8 mouse cellular contexts compared by ENCODE assay signal in genomic region chr8:11632406-11632805, GRCm38 (mm10). TPM values are rescaled to one million over a fixed set of nuclear protein-coding genes. Genes with fewer than 3 reads are reported as not detected.
DNase-seq lines count a peak whose midpoint lies in the region; ATAC-seq lines count a peak whose summit lies in the region.

No protein-coding gene starts in this region.

- no peak for DNase-seq in hindbrain, embryonic 11.5 days (ENCODE audit: low spot score)
- DNase-seq in embryonic facial prominence, embryonic 10.5 days (ENCODE audit: low spot score), result no peak
- DNase-seq in heart, postnatal 25 days (ENCODE audit: low spot score), result peak; percentile 57
- no peak for DNase-seq in frontal cortex, postnatal 14 days (ENCODE audit: low spot score in 2 of 2)
- no peak for DNase-seq in left cerebral cortex, adult 9 months (ENCODE audit: low spot score in 2 of 2)

- intact Hi-C loops in heart, postnatal 25 days (cut with DNase I), result loop anchor here (5.0 kb wide), 1 partner anchor 70 kb away; the partner anchor contains the start of gene 1700016D06Rik

- H3K27me3 ChIP-seq in hindbrain, embryonic 15.5 days, result no peaks in the 10 kb centered on the region
- H3K27me3 ChIP-seq in hindbrain, embryonic 11.5 days (ENCODE audit: control insufficient read depth, insufficient read depth, low read length), result no peaks in the 10 kb centered on the region
- H3K27me3 ChIP-seq in embryonic facial prominence, embryonic 10.5 days (replicated peaks; ENCODE audit: low read depth, poor library complexity, severe bottlenecking), result no peaks in the 10 kb centered on the region
- H3K27me3 ChIP-seq in limb, embryonic 13.5 days, result no peaks in the 10 kb centered on the region
- no peaks in the 10 kb centered on the region for H3K27me3 ChIP-seq in stomach, embryonic 14.5 days (ENCODE audit: control insufficient read depth, insufficient read depth, low read length)

- H3K9me3 ChIP-seq in hindbrain, embryonic 15.5 days, result no peaks in the 10 kb centered on the region
- H3K9me3 ChIP-seq in hindbrain, embryonic 11.5 days (ENCODE audit: control insufficient read depth, low read length), result no peaks in the 10 kb centered on the region
- H3K9me3 ChIP-seq in embryonic facial prominence, embryonic 10.5 days, result no peaks in the 10 kb centered on the region
- no peaks in the 10 kb centered on the region for H3K9me3 ChIP-seq in limb, embryonic 13.5 days
- H3K9me3 ChIP-seq in stomach, embryonic 14.5 days (ENCODE audit: control insufficient read depth, low read depth, low read length), result no peaks in the 10 kb centered on the region

- no peak overlapping the region for H3K9ac ChIP-seq in hindbrain, embryonic 15.5 days
- H3K9ac ChIP-seq in hindbrain, embryonic 11.5 days (ENCODE audit: low read depth, low read length), result no peak overlapping the region
- 0 out of 2 replicates have a peak overlapping the region, but pooled peaks have one; percentile 14 for H3K9ac ChIP-seq in limb, embryonic 13.5 days
- H3K9ac ChIP-seq in stomach, embryonic 14.5 days (replicated peaks; ENCODE audit: low read depth, low read length), result no peak overlapping the region

- WGBS in hindbrain, embryonic 15.5 days, result 15% methylated on average over 2 of the region's 2 CpGs
- WGBS in hindbrain, embryonic 11.5 days, result 78% methylated on average over 2 of the region's 2 CpGs
- 64% methylated on average over 2 of the region's 2 CpGs for WGBS in embryonic facial prominence, embryonic 10.5 days
- 17% methylated on average over 2 of the region's 2 CpGs for WGBS in limb, embryonic 13.5 days
- 10% methylated on average over 2 of the region's 2 CpGs for WGBS in stomach, embryonic 14.5 days

- H3K36me3 ChIP-seq in hindbrain, embryonic 15.5 days, result peaks cover 26% of the 10 kb centered on the region
- H3K36me3 ChIP-seq in hindbrain, embryonic 11.5 days (ENCODE audit: control insufficient read depth, insufficient read depth, low read length), result peaks cover 4% of the 10 kb centered on the region; the same call in 1 of the 2 replicates
- H3K36me3 ChIP-seq in embryonic facial prominence, embryonic 10.5 days (replicated peaks), result peaks cover 62% of the 10 kb centered on the region
- H3K36me3 ChIP-seq in limb, embryonic 13.5 days, result peaks cover 42% of the 10 kb centered on the region
- H3K36me3 ChIP-seq in stomach, embryonic 14.5 days (ENCODE audit: control insufficient read depth, insufficient read depth, low read length), result peaks cover 28% of the 10 kb centered on the region

- no peak for ATAC-seq in hindbrain, embryonic 15.5 days (ENCODE audit: low FRiP score, low read depth)
- no peak for ATAC-seq in hindbrain, embryonic 11.5 days (ENCODE audit: low FRiP score)
- ATAC-seq in limb, embryonic 13.5 days (ENCODE audit: low FRiP score, low read depth), result no peak
- ATAC-seq in stomach, embryonic 14.5 days (ENCODE audit: insufficient number of reproducible peaks, insufficient read depth, low FRiP score, low read depth), result no peak

- peak overlapping the region; percentile 93; the same call in 1 of the 2 replicates for H3K4me2 ChIP-seq in hindbrain, embryonic 15.5 days
- H3K4me2 ChIP-seq in hindbrain, embryonic 11.5 days (replicated peaks; ENCODE audit: low read depth, low read length), result no peak overlapping the region
- H3K4me2 ChIP-seq in limb, embryonic 13.5 days (replicated peaks), result peak overlapping the region; percentile 90
- peak overlapping the region; percentile 47 for H3K4me2 ChIP-seq in stomach, embryonic 14.5 days (replicated peaks; ENCODE audit: low read depth, low read length)

- H3K4me3 ChIP-seq in hindbrain, embryonic 15.5 days, result no peak overlapping the region
- H3K4me3 ChIP-seq in hindbrain, embryonic 11.5 days (ENCODE audit: low read depth, low read length), result no peak overlapping the region
- peak overlapping the region; percentile 98; the same call in 1 of the 2 replicates for H3K4me3 ChIP-seq in embryonic facial prominence, embryonic 10.5 days
- H3K4me3 ChIP-seq in limb, embryonic 13.5 days, result peak overlapping the region; percentile 96
- H3K4me3 ChIP-seq in stomach, embryonic 14.5 days (ENCODE audit: low read depth, low read length), result no peak overlapping the region

- peaks cover 33% of the 10 kb centered on the region for H3K4me1 ChIP-seq in hindbrain, embryonic 15.5 days (replicated peaks)
- H3K4me1 ChIP-seq in hindbrain, embryonic 11.5 days (replicated peaks; ENCODE audit: control insufficient read depth, insufficient read depth, low read length), result peaks cover 4% of the 10 kb centered on the region
- H3K4me1 ChIP-seq in embryonic facial prominence, embryonic 10.5 days, result peaks cover 40% of the 10 kb centered on the region
- H3K4me1 ChIP-seq in limb, embryonic 13.5 days, result peaks cover 66% of the 10 kb centered on the region
- H3K4me1 ChIP-seq in stomach, embryonic 14.5 days (ENCODE audit: control insufficient read depth, insufficient read depth, low read length), result peaks cover 22% of the 10 kb centered on the region

- no peak overlapping the region for H3K27ac ChIP-seq in hindbrain, embryonic 15.5 days (replicated peaks)
- H3K27ac ChIP-seq in hindbrain, embryonic 11.5 days (ENCODE audit: low read depth, low read length), result no peak overlapping the region
- H3K27ac ChIP-seq in embryonic facial prominence, embryonic 10.5 days (replicated peaks), result no peak overlapping the region
- 0 out of 2 replicates have a peak overlapping the region, but pooled peaks have one; percentile 3 for H3K27ac ChIP-seq in limb, embryonic 13.5 days
- no peak overlapping the region; the same call in 1 of the 2 replicates for H3K27ac ChIP-seq in stomach, embryonic 14.5 days (ENCODE audit: low read length)

RNA-seq across cellular contexts. Expression of gene Ankrd10, which starts 3.2 kb away (rescaled TPM):
- 81.3 and 82.8 TPM in 2 replicates for polyA plus RNA-seq in hindbrain, embryonic 15.5 days (2015; fragmentation: Nextera tagmentation; extraction: Ambion mirVana)
- polyA plus RNA-seq in hindbrain, embryonic 11.5 days (2014; fragmentation: Nextera tagmentation; extraction: Ambion mirVana), result 90.2 and 104 TPM in 2 replicates
- 121 and 133 TPM in 2 replicates for polyA plus RNA-seq in embryonic facial prominence, embryonic 10.5 days (2016; fragmentation: Nextera tagmentation; extraction: Ambion mirVana)
- total RNA-seq in heart, postnatal 25 days (2021), result 10 to 100 TPM; 24.4 to 25.4 TPM
- polyA plus RNA-seq in limb, embryonic 13.5 days (2015; fragmentation: Nextera tagmentation; extraction: Ambion mirVana), result 105 and 115 TPM in 2 replicates
- polyA plus RNA-seq in stomach, embryonic 14.5 days (2014; fragmentation: Nextera tagmentation; extraction: Ambion mirVana), result 101 and 109 TPM in 2 replicates

Comparison
In these comparisons a context has a peak if more than half of its experiments do, and no peak if none do; other contexts are left out.
1. H3K4me3 ChIP-seq: peak in embryonic facial prominence, embryonic 10.5 days (single experiment) and limb, embryonic 13.5 days (single experiment); none in hindbrain, embryonic 15.5 days (single experiment), hindbrain, embryonic 11.5 days (single experiment) and stomach, embryonic 14.5 days (single experiment).